Mouse (Mus musculus): ENCODE measurements around the gene BC024978. TPM values are rescaled to one million over a fixed set of nuclear protein-coding genes. Genes with fewer than 3 reads are reported as not detected.

The BC024978 gene
- polyA plus RNA-seq, 1 experiment: 3.2 TPM

DNA sequence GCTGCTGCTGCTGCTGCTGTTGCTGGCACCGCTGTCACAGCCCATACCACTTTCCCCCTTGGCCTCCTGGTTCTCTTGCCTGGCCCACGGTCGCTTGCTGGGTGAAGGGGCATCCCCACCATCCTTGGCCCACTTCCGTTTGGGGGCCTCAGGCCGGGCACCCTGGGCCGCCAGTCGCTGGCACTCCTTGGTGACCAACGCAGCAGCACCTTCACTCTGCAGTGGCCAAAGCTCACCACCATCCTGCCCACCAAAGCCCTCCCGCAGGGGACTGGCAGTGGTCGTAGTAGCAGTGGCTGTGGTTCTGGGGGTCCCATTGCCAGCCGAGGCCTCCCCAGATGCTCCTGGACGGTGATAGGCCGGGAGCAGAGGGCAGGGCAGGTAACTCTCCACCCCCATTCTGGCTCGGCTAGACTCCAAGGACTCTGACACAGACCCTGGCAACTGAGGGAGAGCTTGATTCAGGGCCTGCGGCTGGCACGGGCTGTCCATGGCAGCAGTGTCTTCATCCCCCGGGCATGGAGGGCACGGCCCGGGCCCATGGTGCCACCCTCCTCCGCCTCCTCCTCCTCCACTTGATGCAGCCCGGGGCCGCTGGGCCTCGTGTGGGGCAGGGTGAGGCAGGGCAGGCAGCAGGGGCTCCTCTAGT is 30.4 kb upstream of the BC024978 start:
- TF ChIP-seq CTCF (IDR thresholded peaks at IDR 0.05; ENCODE audit: control insufficient read depth, insufficient read depth, insufficient read length): no peak
- no peak for TF ChIP-seq MYOD1 (IDR thresholded peaks at IDR 0.05; ENCODE audit: control insufficient read depth, insufficient read length, low read depth)
- TF ChIP-seq USF1 (IDR thresholded peaks at IDR 0.05; ENCODE audit: low read depth): no peak
- TF ChIP-seq CEBPB (IDR thresholded peaks at IDR 0.05; ENCODE audit: low read depth): no peak
- no peak for TF ChIP-seq MYOG (IDR thresholded peaks at IDR 0.05; ENCODE audit: control insufficient read depth, extremely low read depth, insufficient read length)
- TF ChIP-seq MAX (IDR thresholded peaks at IDR 0.05): no peak
- TF ChIP-seq FOSL1 (IDR thresholded peaks at IDR 0.05; ENCODE audit: insufficient read depth, low read length, poor library complexity, severe bottlenecking): no peak
- Histone ChIP-seq H3K79me2 (ENCODE audit: control insufficient read depth, insufficient read depth) (peaks cover 55% of the 10 kb centered on the region), H3K4me3 (ENCODE audit: insufficient read depth, poor library complexity, severe bottlenecking) (peak overlapping the region; percentile 69), H3K36me3 (ENCODE audit: control insufficient read depth, insufficient read depth) (no peaks in the 10 kb centered on the region), H3ac (ENCODE audit: control insufficient read depth, insufficient read length, low read depth) (peak overlapping the region; percentile 90), H3K27me3 (ENCODE audit: control insufficient read depth, insufficient read depth, insufficient read length) (no peaks in the 10 kb centered on the region), H3K79me3 (ENCODE audit: low read depth) (peaks cover 7% of the 10 kb centered on the region)

DNA sequence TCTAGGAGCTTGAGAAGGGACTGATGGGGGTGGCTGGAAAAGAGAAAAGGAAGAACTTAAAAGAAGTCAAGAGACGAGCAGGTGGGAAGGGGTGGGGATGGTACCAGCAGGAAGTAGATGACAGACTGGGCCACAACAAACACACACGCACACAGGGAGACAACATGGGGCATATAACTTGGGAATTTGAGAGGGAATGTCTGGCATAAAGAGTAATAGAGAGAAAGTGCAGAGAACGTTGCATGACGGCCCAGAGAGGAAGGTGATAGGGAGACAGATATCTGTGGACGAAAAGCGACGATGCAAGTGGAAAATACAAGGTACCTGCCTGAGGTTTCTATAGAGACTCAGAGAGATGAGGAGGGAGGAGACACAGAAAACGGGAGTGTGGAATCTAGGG is 29.9 kb upstream of the BC024978 start:
- H3K4me3 ChIP-seq (ENCODE audit: insufficient read depth, poor library complexity, severe bottlenecking): peak overlapping the region; percentile 69
- H3K79me3 ChIP-seq (ENCODE audit: low read depth): peaks cover 7% of the 10 kb centered on the region
- H3K27me3 ChIP-seq (ENCODE audit: control insufficient read depth, insufficient read depth, insufficient read length): no peaks in the 10 kb centered on the region
- TF ChIP-seq MYOD1 (IDR thresholded peaks at IDR 0.05; ENCODE audit: control insufficient read depth, insufficient read length, low read depth): no peak
- TF ChIP-seq USF1 (IDR thresholded peaks at IDR 0.05; ENCODE audit: low read depth): no peak
- no peak for TF ChIP-seq FOSL1 (IDR thresholded peaks at IDR 0.05; ENCODE audit: insufficient read depth, low read length, poor library complexity, severe bottlenecking)
- TF ChIP-seq CTCF (IDR thresholded peaks at IDR 0.05; ENCODE audit: control insufficient read depth, insufficient read depth, insufficient read length): no peak
- TF ChIP-seq MAX (IDR thresholded peaks at IDR 0.05): no peak
- no peak for TF ChIP-seq CEBPB (IDR thresholded peaks at IDR 0.05; ENCODE audit: low read depth)
- no peak for TF ChIP-seq MYOG (IDR thresholded peaks at IDR 0.05; ENCODE audit: control insufficient read depth, extremely low read depth, insufficient read length)
- peak overlapping the region; percentile 90 for H3ac ChIP-seq (ENCODE audit: control insufficient read depth, insufficient read length, low read depth)
- H3K79me2 ChIP-seq (ENCODE audit: control insufficient read depth, insufficient read depth): peaks cover 49% of the 10 kb centered on the region
- no peaks in the 10 kb centered on the region for H3K36me3 ChIP-seq (ENCODE audit: control insufficient read depth, insufficient read depth)

DNA sequence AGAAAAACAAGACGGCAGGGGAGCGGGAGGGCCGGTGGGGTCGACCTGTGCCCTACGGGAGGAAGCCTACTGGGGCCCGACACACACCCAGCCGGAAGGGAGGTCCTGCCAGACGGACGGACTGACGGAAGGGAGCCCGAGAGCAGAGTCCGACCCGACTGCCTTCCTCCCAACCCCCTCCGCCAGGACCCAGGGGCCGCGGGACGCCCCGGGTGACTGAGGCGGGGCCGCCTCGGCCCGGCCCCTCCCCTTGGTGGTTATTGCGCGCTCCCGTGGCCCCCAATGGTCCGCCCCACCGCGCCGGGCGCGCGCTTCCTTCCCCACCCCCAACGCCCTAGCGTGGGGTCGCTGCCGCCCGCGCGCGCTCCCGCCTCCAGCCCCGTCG is 29.4 kb upstream of the BC024978 start:
- H3K79me3 ChIP-seq (ENCODE audit: low read depth): peaks cover 6% of the 10 kb centered on the region
- H3K27me3 ChIP-seq (ENCODE audit: control insufficient read depth, insufficient read depth, insufficient read length): no peaks in the 10 kb centered on the region
- H3K4me3 ChIP-seq (ENCODE audit: insufficient read depth, poor library complexity, severe bottlenecking): peak overlapping the region; percentile 69
- H3K79me2 ChIP-seq (ENCODE audit: control insufficient read depth, insufficient read depth): peaks cover 44% of the 10 kb centered on the region
- no peak for TF ChIP-seq FOSL1 (IDR thresholded peaks at IDR 0.05; ENCODE audit: insufficient read depth, low read length, poor library complexity, severe bottlenecking)
- TF ChIP-seq MAX (IDR thresholded peaks at IDR 0.05): no peak
- no peak for TF ChIP-seq USF1 (IDR thresholded peaks at IDR 0.05; ENCODE audit: low read depth)
- no peak for TF ChIP-seq CTCF (IDR thresholded peaks at IDR 0.05; ENCODE audit: control insufficient read depth, insufficient read depth, insufficient read length)
- no peak for TF ChIP-seq MYOG (IDR thresholded peaks at IDR 0.05; ENCODE audit: control insufficient read depth, extremely low read depth, insufficient read length)
- no peak for TF ChIP-seq MYOD1 (IDR thresholded peaks at IDR 0.05; ENCODE audit: control insufficient read depth, insufficient read length, low read depth)
- TF ChIP-seq CEBPB (IDR thresholded peaks at IDR 0.05; ENCODE audit: low read depth): no peak
- H3ac ChIP-seq (ENCODE audit: control insufficient read depth, insufficient read length, low read depth): peak overlapping the region; percentile 90
- no peaks in the 10 kb centered on the region for H3K36me3 ChIP-seq (ENCODE audit: control insufficient read depth, insufficient read depth)

DNA sequence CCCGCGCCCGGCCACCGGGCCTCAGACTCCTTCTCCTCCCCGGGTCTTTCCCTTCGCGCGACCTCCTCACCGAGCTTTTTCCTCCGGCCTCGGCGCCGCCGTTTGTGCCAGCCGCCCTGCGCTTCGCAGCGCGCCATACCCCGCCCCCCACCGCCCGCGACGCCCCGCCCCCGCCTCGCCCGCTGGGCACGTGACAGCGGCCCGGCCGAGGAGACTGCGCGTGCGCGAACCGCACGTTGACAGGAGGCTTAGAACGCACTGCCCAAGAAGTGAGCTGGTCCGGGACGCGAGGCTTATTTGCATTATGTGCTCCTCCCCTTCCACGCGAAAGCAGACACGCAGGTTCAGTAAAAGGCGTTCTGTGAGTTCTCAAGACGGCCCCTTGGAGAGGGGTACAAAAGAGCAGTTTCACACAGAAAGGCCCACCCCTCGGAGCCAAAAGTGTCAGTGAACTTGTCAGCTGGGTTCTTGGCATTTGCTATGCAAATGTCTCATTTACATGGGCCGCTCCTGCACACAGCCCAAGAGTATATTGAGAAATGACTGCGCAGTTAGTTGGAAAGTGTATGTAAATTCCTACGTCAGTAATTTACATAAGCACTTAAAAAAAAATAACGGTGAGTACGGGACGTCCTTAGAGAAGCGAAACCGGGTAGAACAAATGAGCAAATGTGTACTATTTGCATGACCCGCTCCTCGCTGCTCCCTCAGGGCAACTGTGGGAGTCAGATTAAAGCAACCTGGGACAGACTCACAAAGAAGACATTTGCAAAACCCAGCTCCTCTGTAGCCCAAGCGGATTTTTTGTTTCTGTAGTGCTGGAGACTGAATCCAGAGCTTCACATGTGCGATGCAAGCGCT is 28.7 kb upstream of the BC024978 start, which contains the start of gene Egln2:
Gene Egln2 (minus strand): TSS at position 189 of the 861 bp plus-strand sequence.
- peak; percentile 84 for TF ChIP-seq USF1 (IDR thresholded peaks at IDR 0.05; ENCODE audit: low read depth)
- TF ChIP-seq MAX (IDR thresholded peaks at IDR 0.05): no peak
- TF ChIP-seq CTCF (IDR thresholded peaks at IDR 0.05; ENCODE audit: control insufficient read depth, insufficient read depth, insufficient read length): no peak
- no peak for TF ChIP-seq FOSL1 (IDR thresholded peaks at IDR 0.05; ENCODE audit: insufficient read depth, low read length, poor library complexity, severe bottlenecking)
- no peak for TF ChIP-seq CEBPB (IDR thresholded peaks at IDR 0.05; ENCODE audit: low read depth)
- TF ChIP-seq MYOG (IDR thresholded peaks at IDR 0.05; ENCODE audit: control insufficient read depth, extremely low read depth, insufficient read length): no peak
- no peak for TF ChIP-seq MYOD1 (IDR thresholded peaks at IDR 0.05; ENCODE audit: control insufficient read depth, insufficient read length, low read depth)
- Histone ChIP-seq H3ac (ENCODE audit: control insufficient read depth, insufficient read length, low read depth) (peak within 1 kb of the TSS; percentile 90), H3K79me2 (ENCODE audit: control insufficient read depth, insufficient read depth) (peaks cover 39% of the 10 kb centered on the region), H3K4me3 (ENCODE audit: insufficient read depth, poor library complexity, severe bottlenecking) (peak within 1 kb of the TSS; percentile 69), H3K79me3 (ENCODE audit: low read depth) (peaks cover 6% of the 10 kb centered on the region), H3K27me3 (ENCODE audit: control insufficient read depth, insufficient read depth, insufficient read length) (no peaks in the 10 kb centered on the region), H3K36me3 (ENCODE audit: control insufficient read depth, insufficient read depth) (no peaks in the 10 kb centered on the region)

DNA sequence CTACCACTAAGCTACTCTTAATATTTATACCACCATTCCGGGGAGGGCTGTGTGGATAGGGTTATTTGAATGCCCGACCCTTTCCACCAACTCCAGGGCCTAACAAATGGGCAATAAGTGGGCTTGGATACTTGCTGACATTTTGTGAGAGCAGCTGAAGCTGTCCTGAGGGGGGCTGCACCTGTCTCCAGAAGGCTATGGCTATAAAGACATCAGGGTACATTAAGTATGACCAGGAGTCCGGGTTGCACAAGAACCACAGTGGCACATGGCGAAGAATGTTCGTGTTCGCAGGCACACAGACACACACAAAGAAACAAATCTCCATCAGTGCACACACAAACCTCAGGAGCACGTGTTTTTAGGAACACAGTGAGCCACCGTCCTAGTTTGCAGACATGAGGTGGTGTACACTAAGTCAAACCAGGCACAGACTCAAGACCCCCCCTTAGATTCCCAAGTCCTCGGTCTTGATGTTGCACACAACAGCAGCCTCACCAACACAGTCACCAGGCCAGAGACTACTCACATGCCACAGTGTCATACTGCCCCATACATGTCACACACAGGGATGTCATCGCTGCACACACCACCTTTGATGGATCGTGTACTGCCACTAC is 28.0 kb upstream of the BC024978 start:
- Histone ChIP-seq H3K79me3 (ENCODE audit: low read depth) (peaks cover 6% of the 10 kb centered on the region), H3K79me2 (ENCODE audit: control insufficient read depth, insufficient read depth) (peaks cover 36% of the 10 kb centered on the region), H3K27me3 (ENCODE audit: control insufficient read depth, insufficient read depth, insufficient read length) (no peaks in the 10 kb centered on the region), H3K4me3 (ENCODE audit: insufficient read depth, poor library complexity, severe bottlenecking) (no peak overlapping the region), H3ac (ENCODE audit: control insufficient read depth, insufficient read length, low read depth) (no peak overlapping the region), H3K36me3 (ENCODE audit: control insufficient read depth, insufficient read depth) (no peaks in the 10 kb centered on the region)
- TF ChIP-seq MAX (IDR thresholded peaks at IDR 0.05) (no peak), USF1 (IDR thresholded peaks at IDR 0.05; ENCODE audit: low read depth) (no peak), MYOG (IDR thresholded peaks at IDR 0.05; ENCODE audit: control insufficient read depth, extremely low read depth, insufficient read length) (no peak), CTCF (IDR thresholded peaks at IDR 0.05; ENCODE audit: control insufficient read depth, insufficient read depth, insufficient read length) (no peak), CEBPB (IDR thresholded peaks at IDR 0.05; ENCODE audit: low read depth) (no peak), FOSL1 (IDR thresholded peaks at IDR 0.05; ENCODE audit: insufficient read depth, low read length, poor library complexity, severe bottlenecking) (no peak), MYOD1 (IDR thresholded peaks at IDR 0.05; ENCODE audit: control insufficient read depth, insufficient read length, low read depth) (no peak)
